Mouse (Mus musculus) neural tube, embryonic 11.5 days (tissue): Measurements from ENCODE around the gene Fez2. TPM values are rescaled to one million over a fixed set of nuclear protein-coding genes. Genes with fewer than 3 reads are reported as not detected.

ENCODE experiments used
- ATAC-seq: fragments of 200-750 bp; cut with Nextera tagmentation; 2 replicates; pipeline ENCODE4 v1.8.0; 2017; ENCODE audit warnings: moderate number of reproducible peaks, mild to moderate bottlenecking, moderate TSS enrichment, moderate library complexity; ENCODE audit not compliant: insufficient read depth, low FRiP score, low TSS enrichment
- DNase-seq: peaks from one replicate; pipeline ENCODE4 v3.0.0-alpha.2; 2015; ENCODE audit warnings: low spot score
- H3K27ac ChIP-seq: fragments of 300-500 bp; sonication (generic); 2 replicates; pipeline ENCODE4 v1.5.1; 2014; ENCODE audit warnings: low read depth, mild to moderate bottlenecking, low read length
- H3K27me3 ChIP-seq: fragments of 300-500 bp; sonication (generic); 2 replicates; pipeline ENCODE4 v1.6.1; 2014; ENCODE audit warnings: mild to moderate bottlenecking, low read length, mixed read lengths; ENCODE audit not compliant: control insufficient read depth, insufficient read depth
- H3K36me3 ChIP-seq: fragments of 300-500 bp; sonication (generic); 2 replicates; pipeline ENCODE4 v1.6.1; 2014; ENCODE audit warnings: mild to moderate bottlenecking, low read length, moderate library complexity, mixed read lengths; ENCODE audit not compliant: control insufficient read depth, insufficient read depth
- H3K4me1 ChIP-seq: fragments of 300-500 bp; sonication (generic); 2 replicates; pipeline ENCODE4 v1.6.1; 2014; ENCODE audit warnings: low read length, mixed read lengths; ENCODE audit not compliant: control insufficient read depth, insufficient read depth
- H3K4me2 ChIP-seq: fragments of 300-500 bp; sonication (generic); 2 replicates; pipeline ENCODE4 v1.6.1; 2014; ENCODE audit warnings: low read depth, mild to moderate bottlenecking, moderate library complexity
- H3K4me3 ChIP-seq: fragments of 300-500 bp; sonication (generic); 2 replicates; pipeline ENCODE4 v1.5.1; 2014; ENCODE audit warnings: low read depth, low read length
- H3K9ac ChIP-seq: fragments of 300-500 bp; sonication (generic); 2 replicates; pipeline ENCODE4 v1.6.1; 2014; ENCODE audit warnings: mild to moderate bottlenecking, low read length
- H3K9me3 ChIP-seq: fragments of 300-500 bp; sonication (generic); 2 replicates; pipeline ENCODE4 v1.6.1; 2016; ENCODE audit warnings: low read length; ENCODE audit not compliant: control insufficient read depth
- WGBS: fragments of 180-500 bp; shearing (Covaris S2); extraction: QIAGEN DNeasy Blood & Tissue Kit; methylation state at CpG from one replicate; pipeline ENCODE4 v1.1.7; 2014; 5-methylcytosine and 5-hydroxymethylcytosine counted together
- polyA plus RNA-seq: library from polyadenylated mRNA; unstranded; fragments of >200 nt; fragmentation: Nextera tagmentation; extraction: Ambion mirVana; gene quantifications from 2 replicates; pipeline ENCODE4 v1.2.1, GENCODE M21; 2014

Fez2 gene
- polyA plus RNA-seq, 1 experiment from 2014 or later: 57.0 TPM

- Histone ChIP-seq H3K27me3 (no peaks in the 10 kb centered on the region), H3K36me3 (no peaks in the 10 kb centered on the region), H3K27ac (no peak overlapping the region), H3K4me2 (no peak overlapping the region), H3K4me3 (no peak overlapping the region), H3K4me1 (no peaks in the 10 kb centered on the region), H3K9me3 (no peaks in the 10 kb centered on the region), H3K9ac (no peak overlapping the region)
- DNase-seq (no peak), ATAC-seq (no peak)
- WGBS: 89% methylated on average over 6 of the region's 6 CpGs
Measured at GRCm38 (mm10) chr17:78451886-78452285, 33.9 kb upstream of the Fez2 start.

GRCm38 (mm10) chr17:78451332-78451793 lies 33.4 kb upstream of the Fez2 start:
- Histone ChIP-seq H3K4me2 (no peak overlapping the region), H3K27me3 (no peaks in the 10 kb centered on the region), H3K9me3 (no peaks in the 10 kb centered on the region), H3K9ac (no peak overlapping the region), H3K36me3 (no peaks in the 10 kb centered on the region), H3K4me1 (no peaks in the 10 kb centered on the region), H3K27ac (no peak overlapping the region), H3K4me3 (no peak overlapping the region)
- WGBS: 76% methylated on average over 7 of the region's 7 CpGs
- ATAC-seq (no peak), DNase-seq (no peak)

- Histone ChIP-seq H3K4me2 (no peak overlapping the region), H3K4me1 (no peaks in the 10 kb centered on the region), H3K4me3 (no peak overlapping the region), H3K9ac (no peak overlapping the region), H3K9me3 (no peaks in the 10 kb centered on the region), H3K27ac (no peak overlapping the region), H3K27me3 (no peaks in the 10 kb centered on the region), H3K36me3 (no peaks in the 10 kb centered on the region)
- DNase-seq (no peak), ATAC-seq (no peak)
- WGBS: 59% methylated on average over 13 of the region's 13 CpGs
Measured at GRCm38 (mm10) chr17:78449635-78450197, 31.8 kb upstream of the Fez2 start.

- ATAC-seq (no peak), DNase-seq (no peak)
- Histone ChIP-seq H3K4me2 (no peak overlapping the region), H3K36me3 (no peaks in the 10 kb centered on the region), H3K27ac (no peak overlapping the region), H3K9ac (no peak overlapping the region), H3K27me3 (no peaks in the 10 kb centered on the region), H3K4me3 (no peak overlapping the region), H3K4me1 (no peaks in the 10 kb centered on the region), H3K9me3 (no peaks in the 10 kb centered on the region)
- 91% methylated on average over 7 of the region's 7 CpGs for WGBS
Measured at GRCm38 (mm10) chr17:78444826-78445225, 26.9 kb upstream of the Fez2 start.

- no peak for DNase-seq
Measured at GRCm38 (mm10) chr17:78440771-78441170, 22.8 kb upstream of the Fez2 start.

GRCm38 (mm10) chr17:78437161-78437560 lies 19.2 kb upstream of the Fez2 start:
- Histone ChIP-seq H3K4me1 (no peaks in the 10 kb centered on the region), H3K27ac (no peak overlapping the region), H3K4me3 (no peak overlapping the region), H3K9me3 (no peaks in the 10 kb centered on the region), H3K4me2 (no peak overlapping the region), H3K9ac (no peak overlapping the region), H3K36me3 (no peaks in the 10 kb centered on the region), H3K27me3 (no peaks in the 10 kb centered on the region)
- no peak for DNase-seq
- ATAC-seq: no peak
- whole genome bisulfite sequencing: 93% methylated on average over 4 of the region's 4 CpGs

More at GRCm38 (mm10) chr17:78440771-78441170, 22.8 kb upstream of the Fez2 start:
- 99% methylated on average over 2 of the region's 2 CpGs for WGBS
- Histone ChIP-seq H3K4me3 (no peak overlapping the region), H3K4me2 (no peak overlapping the region), H3K27ac (no peak overlapping the region), H3K4me1 (no peaks in the 10 kb centered on the region), H3K9me3 (no peaks in the 10 kb centered on the region), H3K9ac (no peak overlapping the region), H3K36me3 (no peaks in the 10 kb centered on the region), H3K27me3 (no peaks in the 10 kb centered on the region)
- no peak for ATAC-seq

GRCm38 (mm10) chr17:78435661-78436060 lies 17.7 kb upstream of the Fez2 start:
- ATAC-seq (no peak), DNase-seq (no peak)
- 91% methylated on average over 6 of the region's 6 CpGs for WGBS
- H3K4me2 ChIP-seq: no peak overlapping the region
- no peaks in the 10 kb centered on the region for H3K4me1 ChIP-seq
- no peaks in the 10 kb centered on the region for H3K27me3 ChIP-seq
- no peak overlapping the region for H3K4me3 ChIP-seq
- H3K36me3 ChIP-seq: no peaks in the 10 kb centered on the region
- no peaks in the 10 kb centered on the region for H3K9me3 ChIP-seq
- H3K9ac ChIP-seq: no peak overlapping the region
- no peak overlapping the region for H3K27ac ChIP-seq

GRCm38 (mm10) chr17:78434746-78435145 lies 16.8 kb upstream of the Fez2 start:
- 54% methylated on average over 1 of the region's 1 CpGs for WGBS
- DNase-seq (peak; percentile 42), ATAC-seq (no peak)
- no peak overlapping the region for H3K4me3 ChIP-seq
- H3K27me3 ChIP-seq: no peaks in the 10 kb centered on the region
- H3K9ac ChIP-seq: no peak overlapping the region
- H3K27ac ChIP-seq: no peak overlapping the region
- no peaks in the 10 kb centered on the region for H3K9me3 ChIP-seq
- no peaks in the 10 kb centered on the region for H3K36me3 ChIP-seq
- H3K4me1 ChIP-seq: no peaks in the 10 kb centered on the region
- no peak overlapping the region for H3K4me2 ChIP-seq

- WGBS: 66% methylated on average over 8 of the region's 8 CpGs
- Histone ChIP-seq H3K27ac (no peak overlapping the region), H3K4me3 (no peak overlapping the region), H3K9me3 (no peaks in the 10 kb centered on the region), H3K27me3 (no peaks in the 10 kb centered on the region), H3K36me3 (no peaks in the 10 kb centered on the region), H3K4me1 (no peaks in the 10 kb centered on the region), H3K4me2 (no peak overlapping the region), H3K9ac (no peak overlapping the region)
- DNase-seq (no peak), ATAC-seq (no peak)
Measured at GRCm38 (mm10) chr17:78430374-78430773, 12.4 kb upstream of the Fez2 start.
